Mouse (Mus musculus) cerebellum, adult 2 months (tissue): Measurements from ENCODE around the gene Scaper.

Experiments used
- CTCF ChIP-seq: fragments of 200-500 bp; IDR thresholded peaks from 2 replicates; pipeline ENCODE4 v1.5.1; 2011; ENCODE audit warnings: low read depth, mild to moderate bottlenecking, control low read depth, low read length, moderate library complexity, borderline replicate concordance; ENCODE audit not compliant: insufficient read depth
- POLR2A ChIP-seq: fragments of 200-500 bp; IDR thresholded peaks from 2 replicates; pipeline ENCODE4 v1.6.1; 2011; ENCODE audit warnings: low read length, control low read depth, borderline replicate concordance; ENCODE audit not compliant: insufficient read depth

GRCm38 (mm10) chr9:55538377-55538776, 399.5 kb downstream of the Scaper start, which contains the start of gene Isl2:
- TF ChIP-seq CTCF (no peak), POLR2A (no peak)
